Mouse (Mus musculus) hindbrain, embryonic 11.5 days (tissue): ENCODE data around the gene Fbxw11. TPM values are rescaled to one million over a fixed set of nuclear protein-coding genes. Genes with fewer than 3 reads are reported as not detected.

Source experiments
- ATAC-seq: fragments of 200-750 bp; cut with Nextera tagmentation; 2 replicates; pipeline ENCODE4 v1.8.0; 2017; ENCODE audit warnings: mild to moderate bottlenecking, moderate TSS enrichment, moderate library complexity; ENCODE audit not compliant: low FRiP score
- DNase-seq: peaks from one replicate; pipeline ENCODE4 v3.0.0-alpha.2; 2015; ENCODE audit warnings: low spot score
- H3K27ac ChIP-seq: fragments of 300-500 bp; sonication (generic); 2 replicates; pipeline ENCODE4 v1.5.1; 2014; ENCODE audit warnings: mild to moderate bottlenecking, low read depth, low read length
- H3K27me3 ChIP-seq: fragments of 300-500 bp; sonication (generic); 2 replicates; pipeline ENCODE4 v1.6.1; 2014; ENCODE audit warnings: mild to moderate bottlenecking, low read length, moderate library complexity, mixed read lengths; ENCODE audit not compliant: control insufficient read depth, insufficient read depth
- H3K36me3 ChIP-seq: fragments of 300-500 bp; sonication (generic); 2 replicates; pipeline ENCODE4 v1.6.1; 2014; ENCODE audit warnings: mild to moderate bottlenecking, low read length, moderate library complexity, mixed read lengths; ENCODE audit not compliant: control insufficient read depth, insufficient read depth
- H3K4me1 ChIP-seq: fragments of 300-500 bp; sonication (generic); replicated peaks from 2 replicates; pipeline ENCODE4 v1.6.1; 2014; ENCODE audit warnings: low read length, mixed read lengths; ENCODE audit not compliant: control insufficient read depth, insufficient read depth
- H3K4me2 ChIP-seq: fragments of 300-500 bp; sonication (generic); replicated peaks from 2 replicates; pipeline ENCODE4 v1.6.1; 2014; ENCODE audit warnings: mild to moderate bottlenecking, low read depth, low read length
- H3K4me3 ChIP-seq: fragments of 300-500 bp; sonication (generic); 2 replicates; pipeline ENCODE4 v1.5.1; 2014; ENCODE audit warnings: low read depth, low read length
- H3K9ac ChIP-seq: fragments of 300-500 bp; sonication (generic); 2 replicates; pipeline ENCODE4 v1.6.1; 2014; ENCODE audit warnings: low read depth, low read length
- H3K9me3 ChIP-seq: fragments of 300-500 bp; sonication (generic); 2 replicates; pipeline ENCODE4 v1.6.1; 2016; ENCODE audit warnings: low read length; ENCODE audit not compliant: control insufficient read depth
- WGBS: fragments of 180-500 bp; shearing (Covaris S2); extraction: QIAGEN DNeasy Blood & Tissue Kit; methylation state at CpG from one replicate; pipeline ENCODE4 v1.1.7; 2014; 5-methylcytosine and 5-hydroxymethylcytosine counted together
- polyA plus RNA-seq: library from polyadenylated mRNA; unstranded; fragments of >200 nt; fragmentation: Nextera tagmentation; extraction: Ambion mirVana; gene quantifications from 2 replicates; pipeline ENCODE4 v1.2.1, GENCODE M21; 2014

The Fbxw11 gene
- polyA plus RNA-seq, 1 experiment from 2014 or later = 82.7 TPM

DNA sequence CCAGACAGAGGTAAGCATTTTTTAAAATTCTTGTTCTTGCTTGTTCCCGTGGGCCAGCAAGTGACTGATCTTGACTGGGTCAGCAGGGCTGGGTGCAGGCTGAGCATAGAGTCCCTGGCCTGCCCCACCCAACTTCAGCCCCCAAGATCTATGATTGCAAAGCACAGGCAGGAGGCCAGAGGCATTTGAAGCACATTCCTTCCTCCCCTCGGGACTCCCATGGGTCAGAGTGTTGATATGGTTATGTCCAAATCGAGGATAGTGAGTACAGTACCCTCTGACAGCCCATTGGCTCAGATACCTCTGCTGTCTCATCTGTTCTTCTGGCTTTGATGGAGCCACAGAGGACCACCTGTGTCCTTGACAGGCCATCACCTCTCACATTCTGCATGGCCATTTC, 140.2 kb downstream of the Fbxw11 start:
- WGBS = 82% methylated on average over 3 of the region's 3 CpGs
- no peaks in the 10 kb centered on the region for H3K27me3 ChIP-seq
- H3K9me3 ChIP-seq = no peaks in the 10 kb centered on the region
- DNase-seq (no peak), ATAC-seq (no peak)
- H3K4me2 ChIP-seq = no peak overlapping the region
- H3K27ac ChIP-seq = no peak overlapping the region
- H3K36me3 ChIP-seq = no peaks in the 10 kb centered on the region
- H3K4me3 ChIP-seq = no peak overlapping the region
- no peak overlapping the region for H3K9ac ChIP-seq
- no peaks in the 10 kb centered on the region for H3K4me1 ChIP-seq

- 82% methylated on average over 6 of the region's 6 CpGs for WGBS
- Histone ChIP-seq H3K27me3 (no peaks in the 10 kb centered on the region), H3K9me3 (no peaks in the 10 kb centered on the region), H3K36me3 (no peaks in the 10 kb centered on the region), H3K27ac (no peak overlapping the region), H3K4me1 (no peaks in the 10 kb centered on the region), H3K4me2 (no peak overlapping the region), H3K4me3 (no peak overlapping the region), H3K9ac (no peak overlapping the region)
- no peak for DNase-seq
- no peak for ATAC-seq
These were observed 143.1 kb downstream of the Fbxw11 start for GRCm38 (mm10) chr11:32785591-32786147.

DNA sequence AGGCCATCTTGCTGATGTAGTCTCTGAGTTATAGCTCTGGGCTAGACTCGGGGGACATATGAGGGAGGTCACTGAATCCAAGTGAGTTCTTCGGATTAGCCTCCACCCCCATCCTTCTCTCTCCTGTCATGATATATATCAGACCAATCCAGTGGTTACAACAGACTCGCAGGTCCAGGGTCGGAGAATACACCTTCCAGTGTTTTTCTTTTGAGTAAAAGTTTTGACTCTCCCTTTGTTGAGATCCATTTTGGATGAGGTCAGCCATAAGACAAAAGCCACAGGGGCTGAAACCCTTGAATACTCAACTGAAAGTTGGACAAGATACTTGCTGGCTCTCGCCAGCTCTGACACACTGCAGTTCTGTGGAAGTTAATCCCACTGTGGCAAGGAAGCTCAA, 143.7 kb downstream of the Fbxw11 start:
- no peak overlapping the region for H3K9ac ChIP-seq
- no peak for DNase-seq
- no peak overlapping the region for H3K4me3 ChIP-seq
- H3K4me1 ChIP-seq = no peaks in the 10 kb centered on the region
- ATAC-seq = no peak
- H3K36me3 ChIP-seq = no peaks in the 10 kb centered on the region
- 85% methylated on average over 5 of the region's 5 CpGs for WGBS
- H3K27me3 ChIP-seq = no peaks in the 10 kb centered on the region
- no peak overlapping the region for H3K4me2 ChIP-seq
- no peak overlapping the region for H3K27ac ChIP-seq
- no peaks in the 10 kb centered on the region for H3K9me3 ChIP-seq

GRCm38 (mm10) chr11:32794759-32795445, 152.4 kb downstream of the Fbxw11 start:
- H3K9ac ChIP-seq = no peak overlapping the region
- no peaks in the 10 kb centered on the region for H3K36me3 ChIP-seq
- WGBS = 83% methylated on average over 10 of the region's 10 CpGs
- no peak overlapping the region for H3K27ac ChIP-seq
- no peaks in the 10 kb centered on the region for H3K4me1 ChIP-seq
- no peak overlapping the region for H3K4me2 ChIP-seq
- H3K27me3 ChIP-seq = no peaks in the 10 kb centered on the region
- ATAC-seq = no peak
- DNase-seq = no peak
- H3K4me3 ChIP-seq = no peak overlapping the region
- no peaks in the 10 kb centered on the region for H3K9me3 ChIP-seq

Other genes with a start within 250 kb of the Fbxw11 start
- 65.5 and 73.2 TPM in 2 replicates for gene Ubtd2, start 187.4 kb upstream of the Fbxw11 start, polyA plus RNA-seq
- gene Efcab9, start 110.6 kb upstream of the Fbxw11 start, polyA plus RNA-seq = 0.28 TPM in 1 of 2 replicates, not detected in the other
- 1.3 and 2.3 TPM in 2 replicates for gene Stk10, start 109.4 kb upstream of the Fbxw11 start, polyA plus RNA-seq
- not detected in 2 replicates for gene Smim23, start 181.9 kb downstream of the Fbxw11 start, polyA plus RNA-seq